Mouse (Mus musculus): Measurements from ENCODE around the gene Endov. TPM values are rescaled to one million over a fixed set of nuclear protein-coding genes. Genes with fewer than 3 reads are reported as not detected.

Gene Endov
- polyA plus RNA-seq, 1 experiment: 8.7 TPM

- Histone ChIP-seq H3K4me3 (replicated peaks) (no peak overlapping the region), H3K4me1 (peaks cover 40% of the 10 kb centered on the region), H3K9me3 (no peaks in the 10 kb centered on the region), H3K36me3 (replicated peaks; ENCODE audit: low read length) (no peaks in the 10 kb centered on the region), H3K27me3 (replicated peaks) (peaks cover 100% of the 10 kb centered on the region)
- TF ChIP-seq GATA1 (IDR thresholded peaks at IDR 0.05; ENCODE audit: borderline replicate concordance, low read length) (no peak), FLI1 (IDR thresholded peaks at IDR 0.05; ENCODE audit: low read length) (no peak)
Measured at GRCm38 (mm10) chr11:119544518-119545105, 53.5 kb downstream of the Endov start.

GRCm38 (mm10) chr11:119545281-119545680 is 54.1 kb downstream of the Endov start:
- Histone ChIP-seq H3K36me3 (replicated peaks; ENCODE audit: low read length) (no peaks in the 10 kb centered on the region), H3K4me3 (replicated peaks) (no peak overlapping the region), H3K9me3 (no peaks in the 10 kb centered on the region), H3K27me3 (replicated peaks) (peaks cover 100% of the 10 kb centered on the region), H3K4me1 (peaks cover 47% of the 10 kb centered on the region)
- TF ChIP-seq FLI1 (IDR thresholded peaks at IDR 0.05; ENCODE audit: low read length) (no peak), GATA1 (IDR thresholded peaks at IDR 0.05; ENCODE audit: borderline replicate concordance, low read length) (no peak)

GRCm38 (mm10) chr11:119545741-119546495 is 54.8 kb downstream of the Endov start:
- Histone ChIP-seq H3K9me3 (no peaks in the 10 kb centered on the region), H3K36me3 (replicated peaks; ENCODE audit: low read length) (no peaks in the 10 kb centered on the region), H3K4me1 (peaks cover 51% of the 10 kb centered on the region), H3K27me3 (replicated peaks) (peaks cover 100% of the 10 kb centered on the region), H3K4me3 (replicated peaks) (peak overlapping the region; percentile 87)
- no peak for TF ChIP-seq FLI1 (IDR thresholded peaks at IDR 0.05; ENCODE audit: low read length)

GRCm38 (mm10) chr11:119546496-119547182 is 55.5 kb downstream of the Endov start:
- no peak for TF ChIP-seq GATA1 (IDR thresholded peaks at IDR 0.05; ENCODE audit: borderline replicate concordance, low read length)
- no peak for TF ChIP-seq FLI1 (IDR thresholded peaks at IDR 0.05; ENCODE audit: low read length)
- H3K27me3 ChIP-seq (replicated peaks): peaks cover 100% of the 10 kb centered on the region
- H3K36me3 ChIP-seq (replicated peaks; ENCODE audit: low read length): no peaks in the 10 kb centered on the region
- H3K4me3 ChIP-seq (replicated peaks): peak overlapping the region; percentile 87
- peaks cover 58% of the 10 kb centered on the region for H3K4me1 ChIP-seq
- H3K9me3 ChIP-seq: no peaks in the 10 kb centered on the region

GRCm38 (mm10) chr11:119547183-119547921 is 56.2 kb downstream of the Endov start, which contains the start of gene Nptx1:
Gene Nptx1 (minus strand): TSS chr11:119547753.
- Histone ChIP-seq H3K27me3 (replicated peaks) (peaks cover 97% of the 10 kb centered on the region), H3K4me1 (peaks cover 66% of the 10 kb centered on the region), H3K9me3 (no peaks in the 10 kb centered on the region), H3K4me3 (replicated peaks) (peak within 1 kb of the TSS; percentile 87), H3K36me3 (replicated peaks; ENCODE audit: low read length) (no peaks in the 10 kb centered on the region)
- TF ChIP-seq FLI1 (IDR thresholded peaks at IDR 0.05; ENCODE audit: low read length) (no peak), GATA1 (IDR thresholded peaks at IDR 0.05; ENCODE audit: borderline replicate concordance, low read length) (no peak)

GRCm38 (mm10) chr11:119547951-119548591 is 56.9 kb downstream of the Endov start:
- H3K4me3 ChIP-seq (replicated peaks): peak overlapping the region; percentile 87
- H3K9me3 ChIP-seq: no peaks in the 10 kb centered on the region
- peaks cover 73% of the 10 kb centered on the region for H3K4me1 ChIP-seq
- H3K36me3 ChIP-seq (replicated peaks; ENCODE audit: low read length): no peaks in the 10 kb centered on the region
- H3K27me3 ChIP-seq (replicated peaks): peaks cover 95% of the 10 kb centered on the region
- TF ChIP-seq FLI1 (IDR thresholded peaks at IDR 0.05; ENCODE audit: low read length) (no peak), GATA1 (IDR thresholded peaks at IDR 0.05; ENCODE audit: borderline replicate concordance, low read length) (no peak)

GRCm38 (mm10) chr11:119548741-119549370 is 57.7 kb downstream of the Endov start:
- Histone ChIP-seq H3K36me3 (replicated peaks; ENCODE audit: low read length) (no peaks in the 10 kb centered on the region), H3K9me3 (no peaks in the 10 kb centered on the region), H3K4me3 (replicated peaks) (peak overlapping the region; percentile 82), H3K27me3 (replicated peaks) (peaks cover 95% of the 10 kb centered on the region), H3K4me1 (peaks cover 81% of the 10 kb centered on the region)
- TF ChIP-seq FLI1 (IDR thresholded peaks at IDR 0.05; ENCODE audit: low read length): no peak
- TF ChIP-seq GATA1 (IDR thresholded peaks at IDR 0.05; ENCODE audit: borderline replicate concordance, low read length): no peak

- Histone ChIP-seq H3K4me1 (peaks cover 83% of the 10 kb centered on the region), H3K9me3 (no peaks in the 10 kb centered on the region), H3K36me3 (replicated peaks; ENCODE audit: low read length) (no peaks in the 10 kb centered on the region), H3K27me3 (replicated peaks) (peaks cover 95% of the 10 kb centered on the region), H3K4me3 (replicated peaks) (peak overlapping the region; percentile 82)
- TF ChIP-seq FLI1 (IDR thresholded peaks at IDR 0.05; ENCODE audit: low read length) (no peak), GATA1 (IDR thresholded peaks at IDR 0.05; ENCODE audit: borderline replicate concordance, low read length) (no peak)
Measured at GRCm38 (mm10) chr11:119549371-119549811, 58.2 kb downstream of the Endov start.
